Mouse (Mus musculus) neural tube, postnatal 0 days (tissue): Measurements from ENCODE around the gene Syt14. TPM values are rescaled to one million over a fixed set of nuclear protein-coding genes. Genes with fewer than 3 reads are reported as not detected.

Experiments
- polyA plus RNA-seq: library from polyadenylated mRNA; unstranded; fragments of >200 nt; fragmentation: Nextera tagmentation; extraction: Ambion mirVana; gene quantifications from 2 replicates; pipeline ENCODE4 v1.2.1, GENCODE M21; 2015

Syt14 gene
- 3.2 and 3.6 TPM in 2 replicates for polyA plus RNA-seq

GRCm38 (mm10) chr1:193035371-193036238 lies at the start of gene Syt14:
Gene Syt14, minus strand, starts transcription at chr1:193035775.

GRCm38 (mm10) chr1:192855474-192856230 lies 179.9 kb downstream of the Syt14 start, which contains the start of gene Sertad4:
Gene Sertad4, minus strand, starts transcription at chr1:192855756.

Other genes starting within 250 kb of the Syt14 start
- gene Sertad4, start 180.0 kb downstream of the Syt14 start, polyA plus RNA-seq, result 11.4 and 13.9 TPM in 2 replicates
- 3.4 and 6.2 TPM in 2 replicates for gene Diexf, start 94.5 kb upstream of the Syt14 start, polyA plus RNA-seq
- 0.64 and 0.65 TPM in 2 replicates for gene Irf6, start 117.3 kb upstream of the Syt14 start, polyA plus RNA-seq
- 8.3 and 8.4 TPM in 2 replicates for gene A130010J15Rik, start 132.3 kb upstream of the Syt14 start, polyA plus RNA-seq
- gene Traf3ip3, start 165.9 kb upstream of the Syt14 start, polyA plus RNA-seq, result 1.9 and 2.5 TPM in 2 replicates
- 0.18 and 0.29 TPM in 2 replicates for gene Lamb3, start 171.9 kb upstream of the Syt14 start, polyA plus RNA-seq
- gene Hsd11b1, start 228.3 kb upstream of the Syt14 start, polyA plus RNA-seq, result 1.2 and 1.5 TPM in 2 replicates
- gene G0s2, start 237.4 kb upstream of the Syt14 start, polyA plus RNA-seq, result 13.9 and 16.1 TPM in 2 replicates